Mouse (Mus musculus) liver, embryonic 14.5 days (tissue): ENCODE data around the gene Arnt2.

ENCODE experiments used
- CTCF ChIP-seq: IDR thresholded peaks from 2 replicates; pipeline ENCODE4 v1.5.1; 2016; ENCODE audit warnings: antibody characterized with exemption, low read depth, control low read depth
- EP300 ChIP-seq: IDR thresholded peaks from 2 replicates; pipeline ENCODE4 v1.6.1; 2016; ENCODE audit warnings: antibody characterized with exemption, low read depth

DNA sequence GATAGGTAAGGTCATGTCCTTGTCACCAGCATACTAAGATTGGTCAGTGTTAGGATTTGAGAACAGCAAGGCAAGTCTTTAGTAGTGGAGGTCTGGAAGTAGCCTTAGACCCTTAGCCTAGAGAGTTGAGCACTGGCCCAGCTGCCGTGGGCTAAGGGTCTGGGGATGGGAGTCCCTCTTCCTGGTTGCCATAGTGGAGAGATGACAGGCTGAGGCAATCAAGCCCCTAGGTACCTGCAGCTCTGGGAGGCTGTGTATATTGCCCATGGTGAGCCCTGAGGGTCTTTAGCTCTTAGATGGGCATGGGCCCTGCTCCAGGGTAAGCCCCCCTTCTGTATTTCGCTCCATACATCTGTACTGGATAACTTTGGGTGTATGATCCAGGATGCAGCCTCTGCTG, 159.2 kb downstream of the Arnt2 start:
- no peak for TF ChIP-seq CTCF
- TF ChIP-seq EP300 = no peak
